Mouse (Mus musculus) telencephalon, adult 2 months (tissue): ENCODE measurements at regions not wholly inside any gene's neighbourhood (a gene's known extent, or its start where the extent isn't known, plus 50 kb on each side); places are given as distances from the start of the nearest gene placed in this dataset.

Experiments
- DNase-seq: peaks from one replicate; pipeline ENCODE4 v3.0.0-alpha.2; 2011; ENCODE audit warnings: low read depth, low spot score

GRCm38 (mm10) chr15:67750582-67750981, 1249.9 kb upstream of the Lrrc6 start:
- no peak for DNase-seq

GRCm38 (mm10) chr15:67743332-67743731, 1242.6 kb upstream of the Lrrc6 start:
- no peak for DNase-seq

DNA sequence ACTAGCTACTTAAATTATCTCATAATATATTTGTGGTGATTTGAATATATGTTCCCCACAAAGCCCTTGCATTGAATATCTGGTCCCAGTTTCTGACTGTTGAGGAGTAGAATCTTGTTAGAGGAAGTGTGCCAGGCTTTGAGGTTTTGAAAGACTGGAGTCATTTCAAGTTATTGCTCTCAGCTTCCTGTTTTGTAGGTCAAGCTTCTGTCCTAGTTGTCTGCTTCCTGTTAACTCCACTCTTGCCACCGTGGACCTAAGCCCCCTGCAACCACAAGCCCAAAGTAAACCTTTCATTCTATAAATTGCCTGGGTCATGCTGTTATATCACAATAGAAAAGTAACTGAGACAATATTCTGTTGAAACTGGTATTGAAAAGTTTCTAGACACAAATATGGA, 1232.3 kb upstream of the Lrrc6 start:
- no peak for DNase-seq

- DNase-seq: no peak
Measured at GRCm38 (mm10) chr15:67729492-67729891, 1228.8 kb upstream of the Lrrc6 start.

DNA sequence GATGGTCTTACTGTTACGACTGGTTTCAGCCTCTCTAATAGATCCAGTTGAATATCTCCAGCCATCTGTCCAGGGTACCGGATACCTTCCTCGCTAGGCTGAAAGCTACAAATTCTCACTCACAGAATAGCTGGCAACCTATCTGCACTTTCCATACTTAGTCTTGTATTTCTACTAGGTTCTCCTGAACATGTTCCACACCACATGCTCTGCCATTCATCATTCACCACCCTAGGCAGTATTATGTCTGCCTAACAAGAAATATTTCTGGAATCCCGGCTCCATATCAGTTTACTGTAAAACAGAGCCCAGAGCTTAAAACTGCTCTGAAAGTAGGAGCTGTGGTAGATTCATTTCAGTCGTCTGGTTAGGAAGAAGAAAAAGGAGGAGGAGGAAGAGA, 1224.5 kb upstream of the Lrrc6 start:
- DNase-seq: no peak

DNA sequence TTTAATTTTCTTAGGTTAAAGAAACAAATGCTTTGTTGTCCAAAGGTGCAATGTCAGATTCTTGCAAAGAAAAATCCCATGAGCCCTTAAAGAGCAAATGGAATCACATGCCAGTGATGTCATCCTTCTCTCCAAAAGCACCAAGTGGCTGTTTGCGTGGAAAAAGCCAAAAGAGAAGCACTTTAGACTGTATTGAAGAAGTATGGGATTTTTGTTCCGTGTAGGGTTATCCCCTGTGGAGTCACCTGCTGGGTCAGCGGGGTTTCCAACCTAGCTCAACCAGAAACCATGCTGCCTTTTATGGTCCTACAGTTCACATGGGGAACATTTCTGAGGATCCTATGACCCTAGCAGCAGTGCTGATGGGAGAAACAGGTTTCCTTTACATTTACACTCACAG, 1213.5 kb upstream of the Lrrc6 start:
- DNase-seq: no peak

- peak; percentile 55 for DNase-seq
Measured at GRCm38 (mm10) chr15:67686140-67686539, 1185.4 kb upstream of the Lrrc6 start.

GRCm38 (mm10) chr15:67673276-67673675, 1172.6 kb upstream of the Lrrc6 start:
- DNase-seq: no peak

- no peak for DNase-seq
Measured at GRCm38 (mm10) chr15:67636155-67636554, 1135.4 kb upstream of the Lrrc6 start.

DNA sequence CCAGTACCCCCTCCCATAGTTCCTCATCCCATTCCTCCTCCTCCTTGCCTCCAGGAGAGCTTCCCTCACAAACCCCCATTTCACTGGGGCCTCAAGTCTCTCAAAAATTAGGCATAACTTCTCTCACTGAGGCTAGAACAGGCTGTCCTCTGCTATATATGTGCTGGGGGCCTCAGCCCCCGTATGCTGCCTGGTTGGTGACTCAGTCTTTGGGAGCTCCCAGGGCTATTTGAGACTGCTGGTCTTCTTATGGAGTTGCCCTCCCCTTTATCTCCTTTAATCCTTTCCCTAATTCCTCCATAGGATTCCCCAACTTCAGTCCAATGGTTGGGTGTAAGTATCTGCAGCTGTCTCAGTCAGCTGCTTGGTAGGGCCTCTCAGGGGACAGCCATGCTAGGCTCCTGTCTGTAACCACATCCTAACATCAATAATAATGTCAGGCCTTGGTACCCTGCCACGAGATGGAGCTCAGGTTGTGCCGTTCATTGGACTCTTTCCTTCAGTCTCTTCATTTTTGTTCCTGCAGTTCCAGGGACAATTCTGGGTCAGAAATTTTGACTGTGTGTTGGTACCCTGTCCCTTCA, 1126.1 kb upstream of the Lrrc6 start:
- DNase-seq: no peak

GRCm38 (mm10) chr15:67611896-67612295, 1111.2 kb upstream of the Lrrc6 start:
- DNase-seq: peak; percentile 69

DNA sequence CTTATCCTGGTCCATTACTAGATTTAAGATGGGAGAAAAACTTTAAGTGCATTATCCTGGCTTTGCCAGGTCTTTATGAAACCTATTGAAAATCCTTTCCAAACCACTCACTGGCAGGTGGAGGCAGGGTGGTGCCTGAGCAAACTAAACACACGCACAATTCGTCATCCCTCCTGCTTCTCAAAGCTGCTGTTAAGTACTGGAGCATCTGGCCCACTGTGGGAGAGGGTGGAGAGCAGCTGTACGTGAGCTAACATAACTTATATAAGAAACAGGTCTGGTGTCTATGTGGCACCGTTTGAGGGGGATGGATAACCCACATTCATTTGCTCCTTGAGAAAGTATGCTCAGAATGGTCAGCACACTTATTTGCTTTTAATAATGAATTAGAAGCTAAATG, 1097.7 kb upstream of the Lrrc6 start:
- DNase-seq: peak; percentile 22

- no peak for DNase-seq
Measured at GRCm38 (mm10) chr15:67576581-67576980, 1075.9 kb upstream of the Lrrc6 start.

DNA sequence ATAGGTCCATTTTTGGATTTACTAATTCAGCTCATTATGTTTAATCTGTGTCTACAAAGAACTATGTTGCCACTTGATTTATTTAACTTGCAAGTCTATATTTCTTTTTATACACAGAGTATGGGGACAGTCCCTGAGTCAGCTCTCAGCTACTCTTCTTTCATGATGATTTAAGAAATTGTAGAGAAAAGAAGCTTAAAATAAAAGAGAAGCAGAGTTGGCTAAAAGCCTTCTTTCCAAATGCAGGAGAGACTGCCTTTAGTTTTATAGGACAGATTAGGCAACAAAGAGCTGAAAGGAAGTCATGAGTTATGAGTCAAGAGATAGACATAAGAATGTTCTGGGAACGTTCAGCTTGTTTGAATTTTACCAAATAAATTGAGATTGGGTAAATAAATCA, 1070.9 kb upstream of the Lrrc6 start:
- DNase-seq: peak; percentile 13

- no peak for DNase-seq
Measured at GRCm38 (mm10) chr15:67557304-67557703, 1056.6 kb upstream of the Lrrc6 start.

GRCm38 (mm10) chr15:67551911-67552310, 1051.2 kb upstream of the Lrrc6 start:
- no peak for DNase-seq

DNA sequence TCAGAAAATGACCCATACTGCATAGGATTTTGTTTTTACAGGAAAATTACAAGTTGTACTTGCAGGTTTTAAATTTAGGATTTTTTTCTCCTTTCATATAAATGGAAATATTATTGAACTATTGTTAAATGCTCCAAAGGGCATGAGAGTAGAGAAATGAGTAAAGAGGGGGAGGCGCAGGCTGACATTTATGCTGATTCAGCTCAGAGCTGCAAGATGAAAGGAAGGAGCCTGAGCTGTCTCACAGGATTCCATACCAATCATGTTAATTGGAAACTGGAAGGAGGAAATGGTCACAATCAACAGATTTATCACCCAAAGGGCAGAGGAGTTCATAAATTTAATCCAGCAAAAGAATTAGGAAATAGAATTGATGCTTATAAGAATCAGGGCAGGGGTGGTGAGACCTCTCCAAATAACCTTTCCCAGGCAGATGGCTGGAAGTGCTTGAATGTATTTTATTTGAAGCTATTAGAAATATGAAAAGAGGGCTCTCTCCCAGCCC, 1046.2 kb upstream of the Lrrc6 start:
- DNase-seq: no peak

- DNase-seq: no peak
Measured at GRCm38 (mm10) chr15:67545745-67546144, 1045.0 kb upstream of the Lrrc6 start.

DNA sequence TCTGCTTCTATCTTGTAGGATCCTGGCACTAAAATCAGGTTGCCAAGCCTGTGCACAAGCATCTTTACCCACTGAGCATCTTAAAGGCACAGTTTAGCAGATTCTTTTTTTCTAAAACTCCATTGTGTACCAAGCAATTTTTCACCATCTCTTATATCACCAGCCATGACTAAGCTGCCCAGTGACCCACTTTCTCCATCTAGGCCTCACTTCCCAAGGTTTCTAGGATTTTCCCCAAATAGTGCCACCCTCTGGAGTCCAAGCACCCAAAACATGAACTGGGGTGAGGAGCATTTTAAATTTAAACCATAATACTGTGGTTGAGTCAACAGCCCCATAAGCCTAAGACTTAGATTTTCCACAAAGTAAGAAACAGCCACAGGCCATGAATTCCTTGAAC, 1013.0 kb upstream of the Lrrc6 start:
- peak; percentile 26 for DNase-seq

GRCm38 (mm10) chr15:67495001-67495658, 994.4 kb upstream of the Lrrc6 start:
- DNase-seq: peak; percentile 23

DNA sequence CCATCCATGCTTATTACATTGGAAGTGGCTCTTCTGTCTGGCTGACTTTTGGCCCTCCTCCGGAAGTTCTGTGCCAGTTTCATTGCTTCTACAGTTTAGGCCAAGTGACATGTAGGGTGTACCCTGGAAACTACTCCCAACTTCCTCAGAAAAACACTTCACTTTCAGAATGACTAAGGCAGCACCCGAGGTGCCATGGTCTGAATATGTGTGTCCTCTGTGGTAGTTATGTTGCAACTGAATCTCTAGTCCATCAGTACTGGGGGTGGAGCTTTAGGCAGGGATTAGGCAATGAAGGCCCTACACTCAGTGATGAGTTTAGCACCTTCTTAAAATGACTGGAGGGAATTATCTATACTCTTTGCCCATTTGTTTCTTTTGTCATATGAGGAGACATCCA, 981.0 kb upstream of the Lrrc6 start:
- DNase-seq: no peak

GRCm38 (mm10) chr15:67474325-67474724, 973.6 kb upstream of the Lrrc6 start:
- no peak for DNase-seq

- DNase-seq: no peak
Measured at GRCm38 (mm10) chr15:67472979-67473378, 972.3 kb upstream of the Lrrc6 start.
